Mouse (Mus musculus) thymus, postnatal 4 days (tissue): ENCODE results near the gene Larp4.

ENCODE experiments used
- DNase-seq: peaks from one replicate; pipeline ENCODE4 v3.0.0; 2021

The Larp4 gene

GRCm38 (mm10) chr15:100058912-100059311 is 89.0 kb downstream of the Larp4 start:
- no peak for DNase-seq

DNA sequence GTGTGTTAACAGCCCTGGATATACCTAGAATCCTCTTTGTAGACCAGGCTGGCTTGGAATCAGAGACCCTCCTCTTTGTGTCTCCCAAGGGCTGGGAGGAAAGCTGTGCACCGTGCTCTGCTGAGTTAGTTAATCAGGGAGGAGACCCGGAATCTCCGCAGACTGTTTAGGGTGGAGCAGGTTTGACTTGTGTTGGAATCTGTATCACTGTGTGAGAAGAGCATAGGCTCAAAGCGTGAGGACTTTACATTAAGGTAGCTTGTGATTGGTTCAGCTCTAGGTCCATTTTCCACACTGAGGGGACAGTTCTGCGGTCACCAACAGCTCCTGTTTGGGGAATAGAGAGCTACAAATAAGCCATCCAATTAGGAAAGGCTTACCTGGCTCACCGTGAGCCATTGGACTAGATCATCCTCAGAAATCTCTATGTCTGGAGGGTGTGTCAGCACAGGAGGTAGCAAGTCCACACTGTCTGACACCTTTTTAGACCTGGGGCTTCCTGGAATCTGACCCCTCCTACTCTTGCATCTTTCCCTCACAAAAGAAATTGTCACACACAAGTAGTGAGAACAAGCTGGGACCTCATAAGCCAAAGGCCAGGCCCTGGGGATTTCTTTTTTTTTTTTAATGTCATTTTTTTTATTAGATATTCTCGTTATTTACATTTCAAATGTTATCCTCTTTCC is 89.9 kb downstream of the Larp4 start:
- no peak for DNase-seq

DNA sequence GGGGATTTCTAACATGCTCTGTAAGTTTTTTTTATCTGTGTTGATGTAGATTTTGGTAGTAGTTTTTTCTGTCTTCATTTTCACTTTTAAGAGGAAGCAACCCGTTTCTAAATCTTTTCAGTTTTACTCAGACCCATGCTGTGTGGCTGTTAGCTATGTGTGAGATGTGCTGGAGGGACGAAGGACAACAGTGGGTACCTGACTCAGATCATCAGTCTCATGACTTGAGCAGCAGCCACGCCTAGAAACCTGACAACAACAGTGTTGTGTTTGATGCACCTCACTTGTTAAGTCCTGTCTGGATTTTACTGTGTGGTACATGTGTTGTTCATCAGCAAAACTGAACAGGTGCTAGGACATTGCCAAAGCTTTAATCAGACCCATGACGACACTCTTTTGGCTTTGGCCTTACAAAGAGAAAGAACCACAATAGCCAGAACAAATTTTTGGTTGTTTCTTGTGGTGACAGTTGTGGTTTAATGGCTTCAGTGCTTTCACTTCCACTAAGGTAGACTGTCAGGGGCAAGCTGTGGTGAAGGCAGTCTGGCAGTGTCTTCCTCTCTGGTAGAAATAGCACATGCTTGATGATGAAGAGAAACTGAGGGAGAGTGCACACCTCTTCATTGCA is 90.8 kb downstream of the Larp4 start:
- no peak for DNase-seq

GRCm38 (mm10) chr15:100061377-100061776 is 91.5 kb downstream of the Larp4 start:
- no peak for DNase-seq

GRCm38 (mm10) chr15:100063229-100063773 is 93.4 kb downstream of the Larp4 start:
- DNase-seq: no peak
